Mouse (Mus musculus) heart, postnatal 4 days (tissue): Measurements from ENCODE around the gene Slc25a17. TPM values are rescaled to one million over a fixed set of nuclear protein-coding genes. Genes with fewer than 3 reads are reported as not detected.

ENCODE experiments used
- DNase-seq: peaks from one replicate; pipeline ENCODE4 v3.0.0; 2021
- total RNA-seq, 2 experiments: library from RNA; stranded (reverse); gene quantifications; 2 replicates each; pipeline ENCODE4 v1.2.3; 2021

Gene Slc25a17
- total RNA-seq, 2 experiments from 2014 or later, result 31.9 to 32.8 TPM

- no peak for DNase-seq
Observed at GRCm38 (mm10) chr15:81300520-81301069, 60.0 kb downstream of the Slc25a17 start.

GRCm38 (mm10) chr15:81299549-81299948 lies 61.1 kb downstream of the Slc25a17 start:
- no peak for DNase-seq

GRCm38 (mm10) chr15:81298213-81298612 lies 62.4 kb downstream of the Slc25a17 start:
- DNase-seq, result no peak

GRCm38 (mm10) chr15:81297543-81297942 lies 63.1 kb downstream of the Slc25a17 start:
- no peak for DNase-seq

- no peak for DNase-seq
Observed at GRCm38 (mm10) chr15:81294897-81295296, 65.7 kb downstream of the Slc25a17 start.

GRCm38 (mm10) chr15:81294386-81294785 lies 66.2 kb downstream of the Slc25a17 start:
- DNase-seq, result no peak

- no peak for DNase-seq
Observed at GRCm38 (mm10) chr15:81290747-81291146, 69.9 kb downstream of the Slc25a17 start.

- DNase-seq, result peak; percentile 18
Observed at GRCm38 (mm10) chr15:81290230-81290629, 70.4 kb downstream of the Slc25a17 start.

- DNase-seq, result no peak
Observed at GRCm38 (mm10) chr15:81284121-81284734, 76.4 kb downstream of the Slc25a17 start.

GRCm38 (mm10) chr15:81278699-81279098 lies 81.9 kb downstream of the Slc25a17 start:
- DNase-seq, result no peak

GRCm38 (mm10) chr15:81277928-81278327 lies 82.7 kb downstream of the Slc25a17 start:
- no peak for DNase-seq

GRCm38 (mm10) chr15:81273361-81273760 lies 87.3 kb downstream of the Slc25a17 start:
- no peak for DNase-seq

GRCm38 (mm10) chr15:81272305-81273053 lies 88.1 kb downstream of the Slc25a17 start:
- DNase-seq, result peak; percentile 49

Other genes starting within 250 kb of the Slc25a17 start
- gene Mrtfa, start 170.1 kb downstream of the Slc25a17 start, total RNA-seq, result 10 to 100 TPM; 17.5 to 17.7 TPM
- not detected for gene Mchr1, start 125.3 kb downstream of the Slc25a17 start, total RNA-seq
- gene St13, start 39.3 kb upstream of the Slc25a17 start, total RNA-seq, result 100 to 1,000 TPM; 101 to 109 TPM
- gene Xpnpep3, start 39.3 kb upstream of the Slc25a17 start, total RNA-seq, result 10 to 100 TPM; 12.3 to 14.9 TPM
- not detected for gene Dnajb7, start 47.5 kb upstream of the Slc25a17 start, total RNA-seq
- gene Rbx1, start 105.5 kb upstream of the Slc25a17 start, total RNA-seq, result 100 to 1,000 TPM; 166 to 176 TPM
- gene Ep300, start 224.5 kb upstream of the Slc25a17 start, total RNA-seq, result 10 to 100 TPM; 41.8 to 47.7 TPM